Mouse (Mus musculus) lung, postnatal 25 days (tissue): ENCODE results near the gene Ttc16.

Source experiments
- DNase-seq: peaks from one replicate; pipeline ENCODE4 v3.0.0; 2022; ENCODE audit warnings: low spot score

The Ttc16 gene

GRCm38 (mm10) chr2:32775359-32776074 is at the start of gene Ttc16, which contains the start of gene Ptrh1:
Gene Ttc16 (minus strand): TSS chr2:32775633.
Gene Ptrh1 (plus strand): TSS chr2:32775786.
- peak; percentile 98 for DNase-seq

- DNase-seq: no peak
Measured at GRCm38 (mm10) chr2:32824778-32825177, 49.3 kb upstream of the Ttc16 start.

- no peak for DNase-seq
Measured at GRCm38 (mm10) chr2:32824181-32824580, 48.7 kb upstream of the Ttc16 start.

GRCm38 (mm10) chr2:32823579-32824154 is 48.2 kb upstream of the Ttc16 start:
- DNase-seq: no peak

GRCm38 (mm10) chr2:32823153-32823552 is 47.7 kb upstream of the Ttc16 start:
- no peak for DNase-seq

GRCm38 (mm10) chr2:32822643-32823042 is 47.2 kb upstream of the Ttc16 start:
- DNase-seq: no peak

GRCm38 (mm10) chr2:32821041-32821802 is 45.8 kb upstream of the Ttc16 start:
- peak; percentile 45 for DNase-seq

- DNase-seq: no peak
Measured at GRCm38 (mm10) chr2:32818208-32818607, 42.8 kb upstream of the Ttc16 start.

- no peak for DNase-seq
Measured at GRCm38 (mm10) chr2:32817589-32817988, 42.2 kb upstream of the Ttc16 start.

- peak; percentile 42 for DNase-seq
Measured at GRCm38 (mm10) chr2:32816946-32817581, 41.6 kb upstream of the Ttc16 start.

GRCm38 (mm10) chr2:32816497-32816896 is 41.1 kb upstream of the Ttc16 start:
- DNase-seq: no peak

- no peak for DNase-seq
Measured at GRCm38 (mm10) chr2:32811959-32812358, 36.5 kb upstream of the Ttc16 start.

GRCm38 (mm10) chr2:32808816-32809566 is 33.6 kb upstream of the Ttc16 start:
- DNase-seq: no peak

GRCm38 (mm10) chr2:32798251-32798962 is 23.0 kb upstream of the Ttc16 start:
- no peak for DNase-seq

GRCm38 (mm10) chr2:32795748-32796418 is 20.4 kb upstream of the Ttc16 start:
- DNase-seq: no peak

GRCm38 (mm10) chr2:32791297-32791696 is 15.9 kb upstream of the Ttc16 start:
- peak; percentile 68 for DNase-seq

GRCm38 (mm10) chr2:32788581-32788980 is 13.1 kb upstream of the Ttc16 start:
- DNase-seq: no peak

- no peak for DNase-seq
Measured at GRCm38 (mm10) chr2:32787176-32787575, 11.7 kb upstream of the Ttc16 start.

GRCm38 (mm10) chr2:32784048-32784681 is 8.7 kb upstream of the Ttc16 start, which contains the start of gene Cfap157:
Gene Cfap157 (minus strand): TSS chr2:32784428.
- peak; percentile 63 for DNase-seq

- DNase-seq: no peak
Measured at GRCm38 (mm10) chr2:32781710-32782109, 6.3 kb upstream of the Ttc16 start.
